Mouse (Mus musculus) MEL (cell line): ENCODE measurements around the gene Tec. TPM values are rescaled to one million over a fixed set of nuclear protein-coding genes. Genes with fewer than 3 reads are reported as not detected.

Source experiments
- DNase-seq: peaks from one replicate; pipeline ENCODE4 v3.0.0; 2011; ENCODE audit warnings: low read depth, low spot score
- H3K27ac ChIP-seq: 2 replicates; pipeline ENCODE4 v1.5.1; 2012; ENCODE audit warnings: low read depth, mild to moderate bottlenecking, control low read depth, low read length, moderate library complexity; ENCODE audit not compliant: control insufficient read depth
- H3K27me3 ChIP-seq, 2 experiments: fragments of 150-350 bp in 1 of 2; sonication (generic) in 1 of 2; 2 replicates each; pipeline ENCODE4 v1.6.1; 2012; ENCODE audit warnings: low read length in 2 of 2, mild to moderate bottlenecking in 2 of 2, improper control_type of control experiment in 1 of 2, moderate library complexity in 1 of 2; ENCODE audit not compliant: insufficient read depth in 2 of 2, control insufficient read depth in 1 of 2
- H3K36me3 ChIP-seq, 2 experiments: 2 replicates each; pipeline ENCODE4 v1.6.1; 2012 to 2014; ENCODE audit warnings: low read length in 2 of 2, improper control_type of control experiment in 1 of 2, inconsistent platforms in 1 of 2, mild to moderate bottlenecking in 1 of 2; ENCODE audit not compliant: insufficient read depth in 2 of 2, control insufficient read depth in 1 of 2
- H3K4me1 ChIP-seq, 2 experiments: fragments of 150-350 bp in 1 of 2; sonication (generic) in 1 of 2; 2 replicates each; pipeline ENCODE4 v1.6.1; 2012; ENCODE audit warnings: low read length in 2 of 2, improper control_type of control experiment in 1 of 2, mild to moderate bottlenecking in 1 of 2; ENCODE audit not compliant: insufficient read depth in 2 of 2, control insufficient read depth in 1 of 2
- H3K4me3 ChIP-seq, 2 experiments: fragments of 150-350 bp in 1 of 2; sonication (generic) in 1 of 2; 2 replicates each; pipeline ENCODE4 v1.5.1; 2012; ENCODE audit warnings: low read depth in 2 of 2, low read length in 2 of 2, mild to moderate bottlenecking in 2 of 2, moderate library complexity in 2 of 2, control low read depth in 1 of 2, improper control_type of control experiment in 1 of 2; ENCODE audit not compliant: control insufficient read depth in 1 of 2, insufficient read depth in 1 of 2
- H3K79me2 ChIP-seq: 2 replicates; pipeline ENCODE4 v1.6.1; 2012; ENCODE audit warnings: mild to moderate bottlenecking, low read length, moderate library complexity; ENCODE audit not compliant: control insufficient read depth, poor library complexity, insufficient read depth
- H3K9ac ChIP-seq: 2 replicates; pipeline ENCODE4 v1.6.1; 2012; ENCODE audit warnings: low read depth, mild to moderate bottlenecking, control low read depth, low read length, moderate library complexity; ENCODE audit not compliant: control insufficient read depth, poor library complexity, severe bottlenecking
- H3K9me3 ChIP-seq: fragments of 150-350 bp; sonication (generic); replicated peaks from 2 replicates; pipeline ENCODE4 v1.6.1; 2012; ENCODE audit warnings: mild to moderate bottlenecking, low read length, improper control_type of control experiment, moderate library complexity; ENCODE audit not compliant: insufficient read depth
- CTCF ChIP-seq, 3 experiments: IDR thresholded peaks in 2 of 3; conservative IDR thresholded peaks in 1 of 3; 2 replicates each; pipeline ENCODE4 v1.5.1; 2011 to 2012; ENCODE audit warnings: low read length in 3 of 3, low read depth in 2 of 3, mild to moderate bottlenecking in 2 of 3, improper control_type of control experiment in 1 of 3, inconsistent platforms in 1 of 3, mixed read lengths in 1 of 3, moderate library complexity in 1 of 3; ENCODE audit not compliant: control insufficient read depth in 1 of 3, insufficient read depth in 1 of 3, poor library complexity in 1 of 3, severe bottlenecking in 1 of 3
- E2F4 ChIP-seq: IDR thresholded peaks from 2 replicates; pipeline ENCODE4 v1.6.1; 2011; ENCODE audit warnings: low read depth, low read length, improper control_type of control experiment, borderline replicate concordance
- ELF1 ChIP-seq: IDR thresholded peaks from 2 replicates; pipeline ENCODE4 v1.6.1; 2014; ENCODE audit warnings: low read depth, mild to moderate bottlenecking, inconsistent platforms, low read length, improper control_type of control experiment, moderate library complexity
- EP300 ChIP-seq, 2 experiments: IDR thresholded peaks; 2 replicates each; pipeline ENCODE4 v1.6.1; 2011; ENCODE audit warnings: improper control_type of control experiment in 2 of 2, low read length in 2 of 2, low read depth in 1 of 2, mild to moderate bottlenecking in 1 of 2
- GATA1 ChIP-seq: IDR thresholded peaks from 2 replicates; pipeline ENCODE4 v1.6.1; 2011; ENCODE audit warnings: low read depth, low read length, improper control_type of control experiment
- MEF2A ChIP-seq: IDR thresholded peaks from 2 replicates; pipeline ENCODE4 v1.6.1; 2014; ENCODE audit warnings: low read depth, mild to moderate bottlenecking, inconsistent platforms, low read length, improper control_type of control experiment; ENCODE audit not compliant: poor library complexity, insufficient replicate concordance, severe bottlenecking; ENCODE audit errors: extremely low read depth
- MXI1 ChIP-seq: IDR thresholded peaks from 2 replicates; pipeline ENCODE4 v1.6.1; 2011; ENCODE audit warnings: mild to moderate bottlenecking, low read depth, low read length, improper control_type of control experiment
- TAL1 ChIP-seq: IDR thresholded peaks from 2 replicates; pipeline ENCODE4 v1.6.1; 2012; ENCODE audit warnings: mild to moderate bottlenecking, inconsistent platforms, low read length, moderate library complexity, mixed read lengths
- USF1 ChIP-seq: IDR thresholded peaks from 2 replicates; pipeline ENCODE4 v1.6.1; 2014; ENCODE audit warnings: low read depth, mild to moderate bottlenecking, inconsistent platforms, low read length, improper control_type of control experiment, moderate library complexity
- ZNF384 ChIP-seq: IDR thresholded peaks from 2 replicates; pipeline ENCODE4 v1.6.1; 2012; ENCODE audit warnings: low read depth, mild to moderate bottlenecking, inconsistent platforms, low read length, improper control_type of control experiment
- polyA plus RNA-seq, 2 experiments: library from polyadenylated mRNA; stranded (reverse) in 1 of 2; unstranded in 1 of 2; fragments of >175 nt in 1 of 2; fragments of >200 nt in 1 of 2; gene quantifications; 2 replicates each; pipeline versions ENCODE4 v1.2.1 to v1.2.4; 2012; ENCODE audit warnings: low replicate concordance in 2 of 2, low read depth in 1 of 2; ENCODE audit not compliant: insufficient read length in 2 of 2, insufficient read depth in 1 of 2, missing spikeins in 1 of 2
- total RNA-seq: library from RNA; depleted of rRNA; stranded (reverse); fragments of 300-350 nt; gene quantifications from 2 replicates; pipeline ENCODE4 v1.2.3, GENCODE M21; 2012

Gene Tec
- total and polyA plus RNA-seq, 3 experiments: 44.8 to 61.1 TPM; not detected in 1

DNA sequence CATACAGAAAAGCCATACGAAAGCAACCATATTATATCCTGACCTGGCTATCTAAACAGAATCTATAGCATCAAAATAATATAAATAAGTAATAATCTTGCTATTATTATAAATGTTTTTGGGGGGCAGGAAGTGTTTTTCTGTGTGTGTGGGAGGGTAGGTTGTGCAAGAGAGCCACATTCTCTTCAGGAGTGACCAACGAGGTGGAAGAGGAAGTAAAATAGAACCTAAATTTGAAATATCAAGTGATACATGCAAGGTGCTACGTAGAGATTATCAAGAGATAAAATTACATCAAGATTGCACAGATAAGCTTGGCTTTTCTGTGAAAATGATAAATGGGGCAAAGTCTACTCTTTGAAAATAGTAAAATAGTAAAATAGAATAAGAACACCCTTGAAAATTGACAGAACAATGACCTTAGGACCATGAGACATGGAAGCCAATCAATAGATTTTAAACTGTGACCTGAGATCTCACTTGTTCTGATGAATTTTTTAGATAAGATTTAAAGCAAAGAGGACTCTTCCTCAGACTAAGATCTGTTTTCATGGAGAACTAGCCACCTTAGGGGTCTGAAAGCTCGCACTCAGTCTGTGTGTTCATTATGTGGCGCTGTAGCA, 37.2 kb downstream of the Tec start (continued):
- TF ChIP-seq MXI1 (no peak), TAL1 (no peak), USF1 (no peak), EP300 (IDR thresholded peaks at IDR 0.05; ENCODE audit: low read depth in 1 of 2, low read length in 2 of 2) (peak; percentile 20 to 35; a peak in 1 of 4 replicates), MEF2A (no peak)

DNA sequence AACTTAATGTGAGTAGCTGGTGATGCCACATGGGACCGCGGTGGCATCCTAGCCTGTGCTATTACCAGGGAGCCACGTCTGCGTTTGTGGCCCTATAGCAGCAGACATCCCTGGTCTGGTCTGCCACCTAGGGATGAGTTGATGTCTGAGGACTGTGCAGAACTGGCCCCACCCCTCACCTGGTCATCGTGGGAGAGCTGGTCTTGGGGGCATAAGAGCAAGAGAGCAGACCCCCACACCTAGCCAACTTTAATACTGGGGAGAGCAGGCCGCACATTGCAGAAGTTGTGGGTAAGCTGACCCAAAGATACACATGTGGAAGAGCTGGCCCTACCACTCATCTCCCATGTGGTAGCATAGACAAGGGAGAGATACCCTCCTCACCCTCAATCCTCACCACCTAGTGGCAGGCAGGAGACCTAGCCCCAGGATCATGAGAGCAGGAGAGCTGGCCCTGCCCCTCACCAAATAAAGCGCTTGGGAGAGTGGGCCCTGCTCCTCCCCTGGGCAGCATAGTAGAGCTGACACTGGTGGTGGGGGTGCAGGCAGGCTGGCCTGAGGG, 38.7 kb downstream of the Tec start:
- TF ChIP-seq CTCF (IDR thresholded peaks at IDR 0.05 in 2 of 3, conservative IDR thresholded peaks at IDR 0.05 in 1 of 3; ENCODE audit: control insufficient read depth in 1 of 3, insufficient read depth in 1 of 3, low read depth in 2 of 3, low read length in 3 of 3, poor library complexity in 1 of 3, severe bottlenecking in 1 of 3): 0 out of 6 replicates have a peak, but pooled peaks of 1 of the 3 experiments have one; percentile 0
- TF ChIP-seq E2F4: no peak
- Histone ChIP-seq H3K79me2 (peaks cover 55% of the 10 kb centered on the region), H3K9me3 (no peaks in the 10 kb centered on the region), H3K27me3 (no peaks in the 10 kb centered on the region), H3K9ac (no peak overlapping the region), H3K4me1 (peaks cover 2 to 28% of the 10 kb centered on the region in 2 experiments), H3K36me3 (peaks cover 28 to 37% of the 10 kb centered on the region in 2 experiments), H3K4me3 (no peak overlapping the region), H3K27ac (no peak overlapping the region)
- no peak for DNase-seq

- Histone ChIP-seq H3K27ac (no peak overlapping the region), H3K4me1 (peaks cover 2 to 26% of the 10 kb centered on the region in 2 experiments), H3K27me3 (no peaks in the 10 kb centered on the region), H3K36me3 (peaks cover 27 to 37% of the 10 kb centered on the region in 2 experiments), H3K9me3 (no peaks in the 10 kb centered on the region), H3K9ac (no peak overlapping the region), H3K79me2 (peaks cover 51% of the 10 kb centered on the region), H3K4me3 (no peak overlapping the region)
- no peak for TF ChIP-seq GATA1
- TF ChIP-seq ZNF384: 0 out of 2 replicates have a peak, but pooled peaks have one; percentile 13
- no peak for DNase-seq
These were observed 39.9 kb downstream of the Tec start for GRCm38 (mm10) chr5:72828401-72828800.

DNA sequence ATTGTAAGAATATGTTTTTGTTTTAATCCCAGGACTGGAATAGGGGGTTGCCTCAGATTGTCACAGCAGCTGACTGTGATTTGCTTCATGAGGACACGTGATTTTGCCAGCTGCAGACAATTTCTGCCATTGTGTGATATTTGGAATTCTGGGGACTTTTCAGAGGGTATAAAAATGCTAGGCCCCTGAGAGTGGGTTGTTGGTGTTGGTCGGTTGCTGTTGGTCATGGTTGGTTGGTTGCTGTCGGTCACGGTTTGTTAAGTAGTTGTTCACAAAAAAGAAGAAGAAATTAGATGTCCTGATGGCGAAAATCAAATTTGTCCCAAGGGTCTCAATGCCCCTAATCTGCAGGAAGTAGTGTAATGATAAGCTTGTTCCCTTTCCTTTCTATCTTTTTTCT, 40.8 kb downstream of the Tec start:
- Histone ChIP-seq H3K4me1 (peaks cover 2 to 26% of the 10 kb centered on the region in 2 experiments), H3K36me3 (peaks cover 30 to 37% of the 10 kb centered on the region in 2 experiments), H3K79me2 (peaks cover 43% of the 10 kb centered on the region)

More for the DNA sequence above, 40.8 kb downstream of the Tec start:
- Histone ChIP-seq H3K9me3 (no peaks in the 10 kb centered on the region), H3K9ac (no peak overlapping the region), H3K27me3 (no peaks in the 10 kb centered on the region), H3K27ac (no peak overlapping the region), H3K4me3 (no peak overlapping the region)
- TF ChIP-seq GATA1 (0 out of 2 replicates have a peak, but pooled peaks have one; percentile 8), EP300 (IDR thresholded peaks at IDR 0.05; ENCODE audit: low read depth in 1 of 2, low read length in 2 of 2) (peak in 1 of 2 experiments; percentile 17; a peak in 1 of 4 replicates), ELF1 (no peak)
- DNase-seq: no peak
